Mouse (Mus musculus) heart, embryonic 14.5 days (tissue): ENCODE data around the gene Ttpal. TPM values are rescaled to one million over a fixed set of nuclear protein-coding genes. Genes with fewer than 3 reads are reported as not detected.

Source experiments
- ATAC-seq: fragments of 200-750 bp; cut with Nextera tagmentation; 2 replicates; pipeline ENCODE4 v1.8.0; 2017; ENCODE audit warnings: low read depth, moderate TSS enrichment; ENCODE audit not compliant: insufficient number of reproducible peaks, insufficient read depth, low FRiP score
- H3K27ac ChIP-seq, 2 experiments: fragments of 200-500 bp in 1 of 2; fragments of 300-500 bp in 1 of 2; sonication (generic) in 1 of 2; replicated peaks in 1 of 2; 2 replicates each; pipeline ENCODE4 v1.5.1; 2012 to 2014; ENCODE audit warnings: low read depth in 2 of 2, low read length in 2 of 2, control low read depth in 1 of 2, mild to moderate bottlenecking in 1 of 2, mixed read lengths in 1 of 2; ENCODE audit not compliant: control insufficient read depth in 1 of 2, insufficient read depth in 1 of 2
- H3K27me3 ChIP-seq: fragments of 300-500 bp; sonication (generic); 2 replicates; pipeline ENCODE4 v1.6.1; 2014; ENCODE audit warnings: mild to moderate bottlenecking, low read length, control low read depth; ENCODE audit not compliant: control insufficient read depth, insufficient read depth
- H3K36me3 ChIP-seq: fragments of 300-500 bp; sonication (generic); 2 replicates; pipeline ENCODE4 v1.6.1; 2014; ENCODE audit warnings: mild to moderate bottlenecking, control low read depth, low read length, mixed read lengths; ENCODE audit not compliant: control insufficient read depth, insufficient read depth
- H3K4me1 ChIP-seq, 2 experiments: fragments of 200-500 bp in 1 of 2; fragments of 300-500 bp in 1 of 2; sonication (generic) in 1 of 2; 2 replicates each; pipeline ENCODE4 v1.6.1; 2012 to 2014; ENCODE audit warnings: low read length in 2 of 2, control low read depth in 1 of 2, mixed read lengths in 1 of 2; ENCODE audit not compliant: control insufficient read depth in 2 of 2, insufficient read depth in 2 of 2
- H3K4me2 ChIP-seq: fragments of 300-500 bp; sonication (generic); 2 replicates; pipeline ENCODE4 v1.6.1; 2014; ENCODE audit warnings: mild to moderate bottlenecking, low read length
- H3K4me3 ChIP-seq, 2 experiments: fragments of 200-500 bp in 1 of 2; fragments of 300-500 bp in 1 of 2; sonication (generic) in 1 of 2; 2 replicates each; pipeline ENCODE4 v1.5.1; 2012 to 2014; ENCODE audit warnings: low read length in 2 of 2, mild to moderate bottlenecking in 2 of 2, control low read depth in 1 of 2, low read depth in 1 of 2, moderate library complexity in 1 of 2; ENCODE audit not compliant: control insufficient read depth in 1 of 2, insufficient read depth in 1 of 2
- H3K9ac ChIP-seq: fragments of 300-500 bp; sonication (generic); 2 replicates; pipeline ENCODE4 v1.6.1; 2014; ENCODE audit warnings: mild to moderate bottlenecking, low read length
- H3K9me3 ChIP-seq: fragments of 300-500 bp; sonication (generic); 2 replicates; pipeline ENCODE4 v1.6.1; 2016; ENCODE audit warnings: low read length, control low read depth; ENCODE audit not compliant: control insufficient read depth
- WGBS: fragments of 180-500 bp; shearing (Covaris S2); extraction: QIAGEN DNeasy Blood & Tissue Kit; methylation state at CpG from one replicate; pipeline ENCODE4 v1.1.7; 2014; 5-methylcytosine and 5-hydroxymethylcytosine counted together
- polyA plus RNA-seq: library from polyadenylated mRNA; unstranded; fragments of >200 nt; fragmentation: Nextera tagmentation; extraction: Ambion mirVana; gene quantifications from 2 replicates; pipeline ENCODE4 v1.2.1, GENCODE M21; 2014

The Ttpal gene
- polyA plus RNA-seq: 23.7 and 24.2 TPM in 2 replicates

DNA sequence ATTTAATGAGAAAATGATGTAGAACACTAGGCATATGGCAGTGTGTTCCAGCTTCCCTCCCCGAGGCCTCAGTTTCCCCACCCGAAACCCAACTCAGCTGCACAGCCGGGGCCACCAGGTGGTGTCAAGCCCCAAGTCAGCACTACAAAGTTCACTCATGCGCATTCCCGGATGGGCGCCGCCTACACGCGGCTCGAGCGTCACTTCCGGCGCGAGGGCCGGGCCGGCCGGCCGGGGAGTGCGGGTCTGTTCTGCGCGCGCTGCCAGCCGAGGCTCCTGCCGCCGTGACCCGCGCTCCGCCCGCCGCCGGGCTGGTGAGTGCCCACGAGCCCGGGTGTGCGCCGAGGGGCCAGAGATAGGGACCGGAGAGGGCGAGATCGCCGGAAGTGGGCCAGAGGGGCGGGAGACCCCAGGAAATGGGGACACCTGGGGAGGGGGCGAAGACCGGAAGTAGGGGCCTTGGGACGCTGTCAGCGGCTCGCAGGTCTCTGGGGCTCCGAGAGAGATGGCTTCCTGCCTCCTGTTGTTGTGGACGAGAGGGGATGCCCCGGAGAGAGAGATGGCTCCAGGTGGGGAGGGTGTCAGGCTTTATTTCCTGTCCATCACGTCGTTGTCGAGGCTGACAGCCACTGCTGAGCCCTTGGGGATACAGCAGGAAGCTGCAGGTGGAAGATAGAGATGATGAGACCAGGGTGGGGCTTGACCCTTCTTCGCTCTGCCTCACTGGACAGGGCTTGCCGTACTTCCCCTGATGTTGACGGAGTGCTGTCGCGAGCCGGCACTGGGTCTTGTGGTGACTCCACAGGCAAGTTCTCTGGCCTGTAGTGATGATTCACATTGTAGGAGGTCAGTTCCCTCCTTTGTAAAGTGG is at the start of gene Ttpal:
Gene Ttpal (plus strand): TSS at position 214 of the 871 bp plus-strand sequence.
- peak; percentile 90 for ATAC-seq
- under 1% methylated on average over 57 of the region's 57 CpGs for WGBS

DNA sequence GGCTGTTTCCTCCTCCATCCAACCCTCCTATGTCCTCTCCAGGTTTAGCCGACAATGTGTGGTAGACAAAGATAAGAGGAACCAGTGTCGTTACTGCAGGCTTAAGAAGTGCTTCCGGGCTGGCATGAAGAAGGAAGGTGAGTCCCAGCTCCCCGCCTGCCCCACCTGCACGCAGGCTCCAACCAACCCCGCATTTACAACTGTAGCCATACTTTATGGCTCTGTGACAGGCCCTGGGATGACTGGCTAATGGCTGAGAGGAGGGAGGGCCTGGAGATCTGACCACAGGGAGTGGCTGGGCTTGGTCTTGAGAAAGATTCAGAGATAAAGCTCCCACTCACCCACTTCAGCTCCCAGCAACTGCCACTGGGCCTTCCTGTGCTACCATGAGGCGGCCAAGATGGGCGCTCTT is 49.6 kb upstream of the Ttpal start:
- no peak overlapping the region for H3K9ac ChIP-seq
- H3K4me3 ChIP-seq: no peak overlapping the region
- ATAC-seq: no peak
- no peak overlapping the region for H3K4me2 ChIP-seq
- H3K27me3 ChIP-seq: peaks cover 23% of the 10 kb centered on the region; the same call in 1 of the 2 replicates
- no peak overlapping the region for H3K27ac ChIP-seq
- H3K36me3 ChIP-seq: no peaks in the 10 kb centered on the region
- H3K4me1 ChIP-seq: no peaks in the 10 kb centered on the region; a peak in 1 of 4 replicates
- H3K9me3 ChIP-seq: no peaks in the 10 kb centered on the region
- WGBS: 53% methylated on average over 8 of the region's 8 CpGs

More for the DNA sequence above, at the start of gene Ttpal:
- Histone ChIP-seq H3K4me2 (peak within 1 kb of the TSS; percentile 95), H3K27ac (peak within 1 kb of the TSS; percentile 84 to 85), H3K4me1 (peaks cover 5 to 12% of the 10 kb centered on the region in 2 experiments), H3K9me3 (no peaks in the 10 kb centered on the region), H3K4me3 (peak within 1 kb of the TSS; percentile 92 to 99), H3K36me3 (0 out of 2 replicates have a peak, but pooled peaks cover 2% of the 10 kb centered on the region), H3K9ac (peak within 1 kb of the TSS; percentile 98), H3K27me3 (no peaks in the 10 kb centered on the region)

GRCm38 (mm10) chr2:163554425-163554982 is 47.6 kb upstream of the Ttpal start:
- no peak for ATAC-seq
- no peak overlapping the region for H3K4me3 ChIP-seq
- H3K9ac ChIP-seq: no peak overlapping the region
- H3K36me3 ChIP-seq: no peaks in the 10 kb centered on the region
- H3K4me2 ChIP-seq: no peak overlapping the region
- no peaks in the 10 kb centered on the region for H3K9me3 ChIP-seq
- H3K27ac ChIP-seq: no peak overlapping the region
- H3K27me3 ChIP-seq: peaks cover 29% of the 10 kb centered on the region; the same call in 1 of the 2 replicates
- 73% methylated on average over 4 of the region's 4 CpGs for WGBS
- no peaks in the 10 kb centered on the region; a peak in 1 of 4 replicates for H3K4me1 ChIP-seq

- Histone ChIP-seq H3K27ac (no peak overlapping the region), H3K27me3 (peaks cover 29% of the 10 kb centered on the region; the same call in 1 of the 2 replicates), H3K4me1 (no peaks in the 10 kb centered on the region; a peak in 1 of 4 replicates), H3K36me3 (no peaks in the 10 kb centered on the region), H3K9me3 (no peaks in the 10 kb centered on the region), H3K4me3 (no peak overlapping the region), H3K9ac (no peak overlapping the region), H3K4me2 (no peak overlapping the region)
- ATAC-seq: no peak
- WGBS: 60% methylated on average over 6 of the region's 6 CpGs
Measured at GRCm38 (mm10) chr2:163554996-163555395, 47.1 kb upstream of the Ttpal start.

GRCm38 (mm10) chr2:163555417-163555816 is 46.7 kb upstream of the Ttpal start:
- no peak for ATAC-seq
- Histone ChIP-seq H3K4me2 (no peak overlapping the region), H3K36me3 (no peaks in the 10 kb centered on the region), H3K27ac (no peak overlapping the region), H3K4me3 (no peak overlapping the region), H3K4me1 (no peaks in the 10 kb centered on the region; a peak in 1 of 4 replicates), H3K9ac (no peak overlapping the region), H3K27me3 (peaks cover 29% of the 10 kb centered on the region; the same call in 1 of the 2 replicates), H3K9me3 (no peaks in the 10 kb centered on the region)
- WGBS: 23% methylated on average over 13 of the region's 13 CpGs

DNA sequence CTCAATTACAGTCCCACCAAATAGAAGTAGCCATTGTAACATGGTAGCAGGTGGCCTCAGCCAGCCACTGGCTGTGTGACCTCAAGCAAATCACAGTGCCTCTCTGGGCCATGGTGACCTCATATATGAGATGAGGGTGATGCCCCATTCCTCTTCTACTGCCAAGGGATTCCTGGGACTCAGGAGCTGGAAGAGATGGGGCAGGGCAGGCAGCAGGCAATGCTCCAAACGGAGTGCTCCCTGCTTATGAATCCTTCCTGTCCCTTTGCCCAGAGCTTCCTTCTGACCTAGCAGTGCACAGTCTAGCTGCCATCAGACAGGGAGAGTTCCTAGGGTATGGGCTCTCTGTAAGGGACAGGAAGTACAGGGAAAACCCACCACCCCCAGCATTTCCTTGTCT is 43.6 kb upstream of the Ttpal start:
- 70% methylated on average over 1 of the region's 1 CpGs for WGBS
- Histone ChIP-seq H3K9ac (no peak overlapping the region), H3K9me3 (no peaks in the 10 kb centered on the region), H3K4me1 (no peaks in the 10 kb centered on the region; a peak in 1 of 4 replicates), H3K4me2 (no peak overlapping the region), H3K4me3 (no peak overlapping the region), H3K27ac (no peak overlapping the region), H3K27me3 (peaks cover 21% of the 10 kb centered on the region; the same call in 1 of the 2 replicates), H3K36me3 (no peaks in the 10 kb centered on the region)
- no peak for ATAC-seq

GRCm38 (mm10) chr2:163559236-163559635 is 42.9 kb upstream of the Ttpal start:
- no peak for ATAC-seq
- Histone ChIP-seq H3K27ac (no peak overlapping the region), H3K36me3 (no peaks in the 10 kb centered on the region), H3K4me2 (no peak overlapping the region), H3K4me1 (no peaks in the 10 kb centered on the region; a peak in 1 of 4 replicates), H3K9me3 (no peaks in the 10 kb centered on the region), H3K4me3 (no peak overlapping the region), H3K27me3 (peaks cover 23% of the 10 kb centered on the region), H3K9ac (no peak overlapping the region)
- WGBS: 5% methylated on average over 5 of the region's 5 CpGs
